Mouse (Mus musculus) monocyte, adult 59 days (primary cell): ENCODE results near the gene Btbd35f2. TPM values are rescaled to one million over a fixed set of nuclear protein-coding genes. Genes with fewer than 3 reads are reported as not detected.

Source experiments
- total RNA-seq, 2 experiments: library from RNA; stranded (reverse); gene quantifications; one replicate each; pipeline ENCODE4 v1.2.4; 2023

Gene Btbd35f2
- not detected for total RNA-seq

GRCm38 (mm10) chrX:32278094-32278493 is at the start of gene Btbd35f2:
Gene Btbd35f2 (plus strand): TSS chrX:32278394.

Other genes starting within 250 kb of the Btbd35f2 start
- not detected for gene Btbd35f22, start 230.6 kb upstream of the Btbd35f2 start, total RNA-seq